Mouse (Mus musculus) bone marrow, adult 2 months (tissue): ENCODE measurements around the gene Ldhal6b. TPM values are rescaled to one million over a fixed set of nuclear protein-coding genes. Genes with fewer than 3 reads are reported as not detected.

Experiments used
- H3K27ac ChIP-seq: fragments of 200-500 bp; 2 replicates; pipeline ENCODE4 v1.5.1; 2012; ENCODE audit warnings: low read depth, mild to moderate bottlenecking, control low read depth, inconsistent platforms, low read length; ENCODE audit not compliant: control insufficient read depth, poor library complexity, insufficient read depth
- H3K4me1 ChIP-seq: fragments of 200-500 bp; 2 replicates; pipeline ENCODE4 v1.6.1; 2011; ENCODE audit warnings: low read length; ENCODE audit not compliant: control insufficient read depth, insufficient read depth
- H3K4me3 ChIP-seq: fragments of 200-500 bp; replicated peaks from 2 replicates; pipeline ENCODE3; 2011; ENCODE audit warnings: mild to moderate bottlenecking, low read depth, low read length, control low read depth; ENCODE audit not compliant: control insufficient read depth
- CTCF ChIP-seq: fragments of 200-500 bp; IDR thresholded peaks from 2 replicates; pipeline ENCODE4 v1.5.1; 2011; ENCODE audit warnings: low read length, control low read depth; ENCODE audit not compliant: control insufficient read depth, insufficient read depth
- POLR2A ChIP-seq: fragments of 200-500 bp; IDR thresholded peaks from 2 replicates; pipeline ENCODE4 v1.6.1; 2011; ENCODE audit warnings: low read depth, mild to moderate bottlenecking, control low read depth, low read length, borderline replicate concordance; ENCODE audit not compliant: control insufficient read depth
- WGBS: fragments of 180-500 bp; shearing (Covaris S2); methylation state at CpG from one replicate; pipeline ENCODE4 v1.1.7; 2018; 5-methylcytosine and 5-hydroxymethylcytosine counted together
- polyA plus RNA-seq: library from polyadenylated mRNA; stranded (reverse); fragments of >200 nt; gene quantifications from 2 replicates; pipeline ENCODE4 v1.2.4, GENCODE M21; 2011; ENCODE audit warnings: low replicate concordance; ENCODE audit not compliant: missing spikeins, insufficient read depth, insufficient read length

Gene Ldhal6b
- polyA plus RNA-seq, 1 experiment = not detected

GRCm38 (mm10) chr17:5439831-5440158 is 21.2 kb upstream of the Ldhal6b start:
- Histone ChIP-seq H3K4me3 (peak overlapping the region; percentile 79), H3K27ac (no peak overlapping the region), H3K4me1 (no peaks in the 10 kb centered on the region; the same call in 1 of the 2 replicates)
- no peak for TF ChIP-seq POLR2A
- TF ChIP-seq CTCF = no peak
- WGBS = 0% methylated on average over 8 of the region's 8 CpGs

DNA sequence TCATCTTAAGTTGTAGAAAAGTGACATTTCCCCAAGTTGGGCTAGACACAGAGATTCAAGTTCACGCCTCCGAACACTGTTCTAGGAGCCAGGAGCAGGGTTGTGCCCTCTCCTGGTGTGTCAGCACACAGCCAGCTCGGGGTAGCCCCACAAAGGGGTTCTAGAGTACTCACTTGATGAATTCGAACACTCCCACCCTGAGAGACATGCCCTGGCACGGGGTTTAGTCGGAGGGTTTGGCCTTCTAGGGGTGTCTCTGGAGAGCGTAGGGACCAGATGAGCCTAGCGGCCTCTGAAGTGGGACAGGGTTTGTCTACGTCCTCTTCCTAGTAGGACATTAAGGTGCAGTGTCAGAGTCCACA is 11.2 kb upstream of the Ldhal6b start:
- H3K4me3 ChIP-seq = no peak overlapping the region
- no peaks in the 10 kb centered on the region for H3K4me1 ChIP-seq
- 81% methylated on average over 9 of the region's 9 CpGs for WGBS
- TF ChIP-seq CTCF (no peak), POLR2A (no peak)
- no peak overlapping the region for H3K27ac ChIP-seq

DNA sequence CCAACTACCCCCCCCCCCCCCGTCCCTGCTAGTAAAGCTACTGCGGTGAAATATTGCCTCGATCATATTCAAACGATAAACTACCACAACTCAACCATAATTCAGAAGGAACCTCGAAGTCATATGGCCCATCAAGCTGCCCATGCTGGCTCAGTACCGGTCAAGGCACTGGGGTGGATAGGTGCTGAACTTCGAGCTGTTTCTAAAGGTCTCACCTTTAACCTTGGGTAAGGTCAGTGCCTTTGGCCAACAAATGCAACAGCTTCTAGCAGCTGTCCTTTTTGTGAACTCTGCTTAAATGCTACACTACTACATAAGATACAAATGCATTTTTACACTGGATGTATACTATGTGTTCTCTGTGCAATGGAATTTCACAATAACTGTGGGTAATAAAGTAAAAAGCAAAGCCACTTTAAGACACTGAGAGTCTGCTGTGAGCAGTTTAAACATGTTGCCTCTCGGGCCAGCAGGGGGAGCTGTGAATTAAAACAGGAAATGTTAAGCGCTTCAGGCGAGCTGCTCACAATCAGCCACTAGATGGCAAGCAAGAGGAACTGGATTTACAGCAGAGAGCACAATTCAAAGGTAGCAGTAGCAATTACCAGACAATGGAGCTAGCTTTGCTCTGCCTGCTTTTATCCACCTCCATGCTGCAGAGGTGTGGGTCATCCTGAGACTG is 10.7 kb upstream of the Ldhal6b start:
- no peaks in the 10 kb centered on the region for H3K4me1 ChIP-seq
- WGBS = 60% methylated on average over 10 of the region's 10 CpGs
- no peak overlapping the region for H3K4me3 ChIP-seq
- H3K27ac ChIP-seq = no peak overlapping the region
- TF ChIP-seq CTCF = peak; percentile 93
- TF ChIP-seq POLR2A = no peak

DNA sequence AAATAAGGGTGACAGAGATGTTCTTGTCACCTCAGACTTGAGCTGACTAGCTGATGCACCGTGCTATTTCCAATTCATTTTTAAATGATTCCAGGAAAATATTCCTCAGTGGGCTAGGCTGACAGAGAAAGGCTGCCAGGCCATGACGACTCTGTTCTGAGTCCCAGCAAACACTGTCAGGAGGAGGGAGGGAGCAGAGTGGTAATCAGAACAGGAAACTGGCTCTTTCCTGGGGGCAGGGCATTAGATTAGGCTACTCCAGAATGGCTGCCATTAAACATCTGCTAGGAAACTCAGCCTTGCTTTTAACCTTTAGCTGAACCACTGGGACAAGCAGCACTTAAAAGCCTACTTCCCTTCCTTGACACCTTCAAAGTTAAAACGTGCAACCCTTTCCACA is 6.6 kb upstream of the Ldhal6b start:
- Histone ChIP-seq H3K4me1 (no peaks in the 10 kb centered on the region), H3K27ac (no peak overlapping the region), H3K4me3 (no peak overlapping the region)
- 34% methylated on average over 3 of the region's 3 CpGs for WGBS
- no peak for TF ChIP-seq CTCF
- TF ChIP-seq POLR2A = no peak

- H3K27ac ChIP-seq = no peak overlapping the region
- TF ChIP-seq CTCF = no peak
- no peak for TF ChIP-seq POLR2A
- no peak overlapping the region for H3K4me3 ChIP-seq
- H3K4me1 ChIP-seq = no peaks in the 10 kb centered on the region
- 77% methylated on average over 8 of the region's 8 CpGs for WGBS
Measured at GRCm38 (mm10) chr17:5424156-5424555, 5.6 kb upstream of the Ldhal6b start.

GRCm38 (mm10) chr17:5421835-5422234 is 3.3 kb upstream of the Ldhal6b start:
- TF ChIP-seq POLR2A (no peak), CTCF (no peak)
- Histone ChIP-seq H3K4me3 (no peak overlapping the region), H3K4me1 (no peaks in the 10 kb centered on the region), H3K27ac (no peak overlapping the region)
- 50% methylated on average over 4 of the region's 4 CpGs for WGBS

DNA sequence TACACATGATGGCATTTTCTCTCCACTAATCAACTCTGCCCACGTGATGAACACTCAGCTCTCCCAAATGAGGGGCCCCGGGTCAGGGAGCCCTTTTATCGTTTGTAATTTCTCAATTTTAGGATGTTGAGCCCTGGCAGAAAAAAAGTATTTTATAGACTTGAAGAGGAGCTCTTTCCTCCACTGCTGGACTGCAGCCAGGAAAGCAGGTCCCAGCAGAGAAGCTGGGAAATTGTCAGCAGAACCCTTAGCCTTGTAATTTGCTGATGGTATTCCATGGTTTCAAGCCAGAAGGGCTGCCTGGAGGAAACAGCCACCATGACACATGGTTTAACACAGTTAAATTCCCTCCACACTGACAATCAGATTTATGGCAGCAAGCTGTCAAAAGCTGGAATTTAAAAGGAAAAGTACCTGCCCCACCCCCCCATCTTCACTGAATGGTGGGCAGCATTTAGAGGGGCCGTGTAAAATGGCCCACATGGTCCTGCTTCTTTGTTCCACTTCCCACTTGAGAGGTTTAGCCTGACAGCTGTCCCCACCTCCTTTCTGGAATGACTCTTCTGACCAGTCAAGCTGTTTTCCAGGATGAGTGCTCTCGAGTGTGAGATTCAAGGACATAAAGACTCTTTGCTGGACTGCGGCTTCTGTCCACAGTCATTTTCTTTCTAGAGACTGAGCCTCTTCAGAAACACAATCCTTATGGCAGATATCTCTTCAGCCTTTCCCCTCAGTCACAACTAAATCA is 1.4 kb upstream of the Ldhal6b start:
- Histone ChIP-seq H3K4me3 (no peak overlapping the region), H3K4me1 (no peaks in the 10 kb centered on the region), H3K27ac (no peak overlapping the region)
- 87% methylated on average over 6 of the region's 6 CpGs for WGBS
- no peak for TF ChIP-seq CTCF
- no peak for TF ChIP-seq POLR2A

DNA sequence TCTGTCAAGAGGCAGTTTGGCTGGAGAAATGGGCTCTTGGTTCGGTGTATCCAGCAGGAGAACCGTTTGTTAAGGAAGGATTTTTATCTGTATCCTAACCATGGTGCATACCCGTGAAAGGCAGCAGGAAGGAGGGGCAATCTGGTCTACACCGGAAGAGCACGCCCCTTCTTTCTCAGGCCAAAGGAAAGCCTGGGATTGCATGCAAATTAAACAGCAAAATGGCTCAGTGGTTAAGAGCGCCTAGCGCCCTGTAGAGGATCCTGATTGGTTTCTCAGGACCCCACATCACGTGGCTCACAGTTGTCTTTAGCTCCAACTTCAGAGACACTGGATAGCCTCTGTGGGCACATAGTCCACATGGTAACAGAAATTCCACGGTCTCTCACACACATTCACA is 489 bp upstream of the Ldhal6b start:
- H3K4me3 ChIP-seq = no peak overlapping the region
- no peaks in the 10 kb centered on the region for H3K4me1 ChIP-seq
- no peak overlapping the region for H3K27ac ChIP-seq
- TF ChIP-seq CTCF (no peak), POLR2A (no peak)
- WGBS = 85% methylated on average over 9 of the region's 9 CpGs

- 90% methylated on average over 3 of the region's 3 CpGs for WGBS
- TF ChIP-seq POLR2A (no peak), CTCF (no peak)
- Histone ChIP-seq H3K27ac (no peak overlapping the region), H3K4me1 (no peaks in the 10 kb centered on the region), H3K4me3 (no peak overlapping the region)
Measured at GRCm38 (mm10) chr17:5416518-5416917, 2.0 kb downstream of the Ldhal6b start.
